Mouse (Mus musculus) sigmoid colon, adult 10 weeks (tissue): ENCODE results near the gene Tex13b. TPM values are rescaled to one million over a fixed set of nuclear protein-coding genes. Genes with fewer than 3 reads are reported as not detected.

Experiments used
- polyA plus RNA-seq: library from polyadenylated mRNA; stranded (reverse); fragments of 350-450 nt; fragmentation: Illumina TruSeq; extraction: RNeasy Lipid Tissue Mini Kit (QIAGEN cat#74804); gene quantifications from one replicate; pipeline ENCODE4 v1.2.3, GENCODE M21; 2014; ENCODE audit warnings: low read depth, low replicate concordance

Tex13b gene
- not detected for polyA plus RNA-seq

GRCm38 (mm10) chrX:140813312-140814006, at the start of gene Tex13b:
Gene Tex13b, minus strand, starts transcription at chrX:140813433.

Other genes with a start within 250 kb of the Tex13b start
- gene Tsc22d3, start 212.8 kb downstream of the Tex13b start, polyA plus RNA-seq: 132 TPM
- gene Mid2, start 148.8 kb downstream of the Tex13b start, polyA plus RNA-seq: 88.3 TPM
- 19.3 TPM for gene Vsig1, start 94.2 kb upstream of the Tex13b start, polyA plus RNA-seq
- gene Psmd10, start 143.3 kb upstream of the Tex13b start, polyA plus RNA-seq: 46.0 TPM
- gene Atg4a, start 143.5 kb upstream of the Tex13b start, polyA plus RNA-seq: 65.9 TPM